Mouse (Mus musculus): ENCODE measurements around the gene Nme7. TPM values are rescaled to one million over a fixed set of nuclear protein-coding genes. Genes with fewer than 3 reads are reported as not detected.

Gene Nme7
- polyA plus RNA-seq, 1 experiment from 2014 or later: 43.9 TPM

DNA sequence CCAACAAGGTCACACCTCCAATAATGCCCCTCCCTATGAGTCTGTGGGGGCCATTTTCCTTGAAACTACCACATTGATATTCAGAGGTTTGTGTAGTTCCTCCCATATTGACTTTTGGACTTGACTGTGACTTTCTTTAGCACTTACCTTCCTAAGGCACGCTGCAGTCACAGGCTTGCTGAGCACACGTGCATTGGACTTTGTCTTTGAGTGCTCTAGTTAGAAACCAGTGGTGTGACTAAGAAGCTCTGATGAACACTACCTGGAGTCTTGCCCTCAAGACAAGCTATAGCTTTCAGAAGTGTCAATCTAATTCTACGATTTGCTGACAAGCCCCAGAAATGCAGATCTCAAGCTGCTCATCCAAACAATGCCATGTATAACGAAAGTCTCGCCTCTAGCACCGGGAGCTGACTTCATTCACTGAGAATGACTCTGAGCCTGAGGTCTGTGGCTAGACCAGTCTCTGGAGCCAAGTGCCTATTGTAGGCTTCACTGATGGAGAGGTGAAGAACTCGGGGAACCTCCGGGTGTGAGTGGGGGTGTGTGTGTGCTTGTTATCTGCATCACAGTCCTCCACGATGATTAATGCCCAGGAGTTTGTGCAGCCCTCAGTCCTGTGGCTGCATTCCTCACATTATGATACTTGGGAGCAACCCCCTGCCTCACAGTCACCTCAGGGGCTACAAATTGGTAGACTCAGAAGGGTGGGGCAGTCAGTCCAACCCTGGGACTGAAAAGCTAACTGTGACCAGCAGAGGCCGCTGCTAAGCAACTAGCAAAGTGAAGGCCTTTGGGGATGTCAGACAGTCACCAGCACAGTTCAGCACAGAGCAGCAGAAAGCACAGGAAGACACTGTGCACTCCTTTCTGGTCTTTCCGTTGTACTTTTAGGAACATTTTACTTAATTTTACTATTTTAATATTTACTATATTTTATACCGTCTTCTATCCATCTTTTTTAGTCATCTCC lies 62.5 kb downstream of the Nme7 start:
- no peak overlapping the region for H3K4me2 ChIP-seq (replicated peaks)
- H3K27ac ChIP-seq: no peak overlapping the region
- WGBS: 73% methylated on average over 12 of the region's 12 CpGs
- H3K4me3 ChIP-seq: no peak overlapping the region
- H3K4me1 ChIP-seq: no peaks in the 10 kb centered on the region
- H3K36me3 ChIP-seq: no peaks in the 10 kb centered on the region; the same call in 1 of the 2 replicates
- H3K27me3 ChIP-seq: no peaks in the 10 kb centered on the region
- H3K9me3 ChIP-seq: no peaks in the 10 kb centered on the region
- H3K9ac ChIP-seq: no peak overlapping the region
- ATAC-seq (ENCODE audit: low FRiP score, low read depth): peak; percentile 54; the same call in 1 of the 2 replicates

- Histone ChIP-seq H3K4me3 (no peak overlapping the region), H3K4me2 (replicated peaks) (no peak overlapping the region), H3K9me3 (no peaks in the 10 kb centered on the region), H3K36me3 (peaks cover 6% of the 10 kb centered on the region), H3K9ac (no peak overlapping the region), H3K27ac (no peak overlapping the region), H3K4me1 (no peaks in the 10 kb centered on the region), H3K27me3 (no peaks in the 10 kb centered on the region)
- ATAC-seq (ENCODE audit: low FRiP score, low read depth): no peak
- WGBS: 86% methylated on average over 4 of the region's 4 CpGs
Measured at GRCm38 (mm10) chr1:164368152-164368551, 64.2 kb downstream of the Nme7 start.

- no peak overlapping the region for H3K4me3 ChIP-seq
- WGBS: 89% methylated on average over 2 of the region's 2 CpGs
- peaks cover 6% of the 10 kb centered on the region for H3K36me3 ChIP-seq
- no peaks in the 10 kb centered on the region for H3K27me3 ChIP-seq
- H3K9me3 ChIP-seq: no peaks in the 10 kb centered on the region
- no peak overlapping the region for H3K27ac ChIP-seq
- no peak overlapping the region for H3K4me2 ChIP-seq (replicated peaks)
- no peak overlapping the region for H3K9ac ChIP-seq
- peaks cover 3% of the 10 kb centered on the region; the same call in 1 of the 2 replicates for H3K4me1 ChIP-seq
- no peak for ATAC-seq (ENCODE audit: low FRiP score, low read depth)
Measured at GRCm38 (mm10) chr1:164369781-164370180, 65.9 kb downstream of the Nme7 start.

DNA sequence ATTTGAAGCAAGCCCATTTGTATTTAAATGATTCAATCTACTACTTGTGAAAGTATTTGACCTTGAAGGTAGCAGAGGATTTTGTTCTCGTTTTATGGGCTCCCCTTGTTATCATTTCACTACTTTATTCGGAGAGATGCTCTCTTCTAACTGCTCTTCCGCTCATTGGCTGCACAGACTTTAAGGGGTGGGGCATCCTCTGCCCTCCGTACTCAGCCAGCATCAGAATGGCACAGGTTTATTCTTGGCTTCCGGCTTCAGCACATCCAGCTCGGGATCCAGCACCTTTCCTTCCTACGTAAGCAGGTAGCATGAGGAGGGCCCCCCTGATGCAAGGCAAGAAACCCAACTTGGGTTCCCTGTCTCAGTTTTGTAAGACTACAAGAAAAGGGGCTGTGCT lies 69.1 kb downstream of the Nme7 start:
- Histone ChIP-seq H3K9ac (no peak overlapping the region), H3K9me3 (no peaks in the 10 kb centered on the region), H3K4me1 (peaks cover 3% of the 10 kb centered on the region; the same call in 1 of the 2 replicates), H3K4me3 (no peak overlapping the region), H3K36me3 (peaks cover 6% of the 10 kb centered on the region), H3K27me3 (no peaks in the 10 kb centered on the region), H3K27ac (no peak overlapping the region), H3K4me2 (replicated peaks) (no peak overlapping the region)
- ATAC-seq (ENCODE audit: low FRiP score, low read depth): no peak
- WGBS: 83% methylated on average over 7 of the region's 7 CpGs

DNA sequence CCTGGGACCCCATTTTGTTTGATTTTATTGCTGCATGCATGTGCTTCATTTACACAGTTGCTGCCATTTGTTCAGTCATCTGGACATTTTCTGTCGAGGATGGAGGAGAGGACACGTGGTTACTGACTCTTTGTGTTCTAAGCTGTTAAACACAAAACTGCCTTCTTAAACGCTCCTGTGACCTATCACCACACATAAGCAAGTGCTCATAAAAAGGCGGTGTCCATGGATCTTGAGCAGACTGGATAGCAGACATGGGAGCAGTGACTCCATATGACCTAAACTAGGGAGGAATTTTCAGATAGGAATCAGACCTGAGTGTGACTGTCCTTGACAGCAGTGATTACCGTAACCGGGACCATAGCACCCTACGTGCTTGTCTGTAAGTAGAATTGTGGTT lies 70.1 kb downstream of the Nme7 start:
- Histone ChIP-seq H3K9me3 (no peaks in the 10 kb centered on the region), H3K27me3 (no peaks in the 10 kb centered on the region), H3K27ac (no peak overlapping the region), H3K9ac (no peak overlapping the region), H3K4me1 (peaks cover 4% of the 10 kb centered on the region; the same call in 1 of the 2 replicates), H3K4me2 (replicated peaks) (no peak overlapping the region), H3K4me3 (no peak overlapping the region), H3K36me3 (peaks cover 6% of the 10 kb centered on the region)
- no peak for ATAC-seq (ENCODE audit: low FRiP score, low read depth)
- 61% methylated on average over 7 of the region's 7 CpGs for WGBS

- Histone ChIP-seq H3K4me2 (replicated peaks) (no peak overlapping the region), H3K27ac (no peak overlapping the region), H3K9ac (no peak overlapping the region), H3K4me1 (peaks cover 7% of the 10 kb centered on the region; the same call in 1 of the 2 replicates), H3K9me3 (no peaks in the 10 kb centered on the region), H3K36me3 (peaks cover 6% of the 10 kb centered on the region), H3K27me3 (no peaks in the 10 kb centered on the region), H3K4me3 (no peak overlapping the region)
- ATAC-seq (ENCODE audit: low FRiP score, low read depth): no peak
- 95% methylated on average over 9 of the region's 9 CpGs for WGBS
Measured at GRCm38 (mm10) chr1:164375626-164376025, 71.7 kb downstream of the Nme7 start.

DNA sequence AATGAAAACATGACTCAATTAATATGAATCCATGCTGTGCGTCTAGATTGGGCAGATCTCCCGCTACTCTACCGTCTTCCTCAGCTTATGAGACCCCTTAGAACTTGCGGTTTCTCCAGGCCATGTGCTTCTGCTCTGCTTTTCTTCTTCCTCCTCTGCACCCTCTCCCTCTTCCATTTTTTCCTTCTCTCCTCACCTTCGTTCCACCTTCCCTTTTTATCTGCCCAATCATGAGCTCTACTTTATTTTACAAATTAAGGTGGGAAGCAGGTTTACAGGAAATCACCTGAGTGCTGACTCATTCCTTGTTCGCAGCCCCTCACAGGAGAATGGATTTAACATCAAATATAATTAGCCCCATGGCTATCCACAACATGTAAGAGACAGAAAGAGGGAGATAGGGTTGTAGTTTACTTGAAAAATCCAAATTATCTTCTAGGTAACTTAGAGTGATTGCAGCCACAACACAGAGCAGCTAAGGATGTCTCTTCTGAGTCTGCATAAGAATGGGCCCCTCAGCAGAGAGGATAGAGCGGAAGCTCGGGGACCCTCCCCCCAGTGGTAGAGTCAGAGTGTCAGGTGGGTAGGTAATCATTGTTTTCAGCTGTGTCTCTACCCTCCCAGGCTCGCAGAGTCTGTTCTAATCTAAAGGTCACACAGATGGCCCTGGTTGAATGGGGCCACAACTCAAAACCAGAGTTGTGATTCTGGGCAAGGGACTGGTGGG lies 73.0 kb downstream of the Nme7 start:
- H3K27ac ChIP-seq: no peak overlapping the region
- H3K4me2 ChIP-seq (replicated peaks): no peak overlapping the region
- H3K9me3 ChIP-seq: no peaks in the 10 kb centered on the region
- H3K4me1 ChIP-seq: peaks cover 7% of the 10 kb centered on the region; the same call in 1 of the 2 replicates
- WGBS: 74% methylated on average over 9 of the region's 9 CpGs
- no peak for ATAC-seq (ENCODE audit: low FRiP score, low read depth)
- H3K27me3 ChIP-seq: no peaks in the 10 kb centered on the region
- no peak overlapping the region for H3K4me3 ChIP-seq
- peaks cover 1% of the 10 kb centered on the region for H3K36me3 ChIP-seq
- no peak overlapping the region for H3K9ac ChIP-seq

DNA sequence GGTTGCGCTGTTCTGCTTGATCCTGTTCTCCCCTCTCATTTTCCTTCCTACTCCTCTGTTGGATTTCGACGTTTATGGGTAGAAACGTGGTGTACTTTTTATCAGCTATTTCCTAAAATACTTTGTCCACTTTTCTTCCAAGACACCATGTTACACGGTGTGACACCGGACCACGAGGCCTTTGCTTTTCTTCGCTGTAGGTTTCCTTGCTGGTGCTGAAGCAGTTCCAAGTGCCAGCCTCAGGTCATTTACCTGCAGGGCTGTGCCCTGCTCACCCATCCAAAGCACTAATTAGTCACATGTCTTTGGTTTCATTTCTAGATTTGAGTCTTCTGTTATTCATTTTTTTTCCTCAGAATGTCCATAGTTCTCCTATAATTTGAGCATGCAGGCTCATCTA lies 79.7 kb downstream of the Nme7 start:
- Histone ChIP-seq H3K4me2 (replicated peaks) (no peak overlapping the region), H3K4me1 (0 out of 2 replicates have a peak, but pooled peaks cover 4% of the 10 kb centered on the region), H3K4me3 (no peak overlapping the region), H3K9ac (no peak overlapping the region), H3K27ac (no peak overlapping the region), H3K36me3 (peaks cover 16% of the 10 kb centered on the region), H3K9me3 (no peaks in the 10 kb centered on the region), H3K27me3 (no peaks in the 10 kb centered on the region)
- no peak for ATAC-seq (ENCODE audit: low FRiP score, low read depth)
- WGBS: 68% methylated on average over 8 of the region's 8 CpGs

- H3K27ac ChIP-seq: no peak overlapping the region
- 97% methylated on average over 10 of the region's 10 CpGs for WGBS
- no peak for ATAC-seq (ENCODE audit: low FRiP score, low read depth)
- no peak overlapping the region for H3K4me2 ChIP-seq (replicated peaks)
- no peak overlapping the region for H3K9ac ChIP-seq
- H3K9me3 ChIP-seq: no peaks in the 10 kb centered on the region
- peaks cover 16% of the 10 kb centered on the region for H3K36me3 ChIP-seq
- H3K27me3 ChIP-seq: no peaks in the 10 kb centered on the region
- H3K4me1 ChIP-seq: no peaks in the 10 kb centered on the region
- H3K4me3 ChIP-seq: no peak overlapping the region
Measured at GRCm38 (mm10) chr1:164384354-164384753, 80.4 kb downstream of the Nme7 start.

DNA sequence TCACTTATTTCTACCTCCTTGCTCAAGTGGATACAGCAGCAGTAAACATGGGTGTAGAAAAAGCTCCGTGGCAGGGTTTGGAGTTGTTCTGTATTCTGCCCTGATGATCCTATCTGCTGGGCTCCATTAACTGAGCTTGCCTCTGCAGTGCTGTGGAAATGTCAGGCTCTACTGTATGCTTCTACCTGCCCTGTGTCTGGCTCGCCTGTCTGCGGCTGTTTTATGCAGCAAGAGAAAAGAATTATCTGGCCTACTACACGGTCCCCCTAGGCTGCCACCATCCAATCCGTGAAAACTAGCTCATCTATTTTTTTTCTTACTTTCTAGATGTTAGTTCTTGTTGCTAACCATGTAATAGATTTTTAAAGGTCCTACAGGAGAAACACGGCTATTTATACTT lies 81.1 kb downstream of the Nme7 start:
- Histone ChIP-seq H3K9ac (no peak overlapping the region), H3K27me3 (no peaks in the 10 kb centered on the region), H3K4me2 (replicated peaks) (no peak overlapping the region), H3K27ac (no peak overlapping the region), H3K4me1 (no peaks in the 10 kb centered on the region), H3K9me3 (no peaks in the 10 kb centered on the region), H3K36me3 (peaks cover 16% of the 10 kb centered on the region), H3K4me3 (no peak overlapping the region)
- no peak for ATAC-seq (ENCODE audit: low FRiP score, low read depth)
- 90% methylated on average over 6 of the region's 6 CpGs for WGBS

GRCm38 (mm10) chr1:164389743-164390142 lies 85.8 kb downstream of the Nme7 start:
- Histone ChIP-seq H3K4me3 (no peak overlapping the region), H3K27ac (no peak overlapping the region), H3K9ac (no peak overlapping the region), H3K36me3 (peaks cover 8% of the 10 kb centered on the region; the same call in 1 of the 2 replicates), H3K9me3 (no peaks in the 10 kb centered on the region), H3K4me1 (no peaks in the 10 kb centered on the region), H3K27me3 (no peaks in the 10 kb centered on the region), H3K4me2 (replicated peaks) (no peak overlapping the region)
- WGBS: 83% methylated on average over 4 of the region's 4 CpGs
- no peak for ATAC-seq (ENCODE audit: low FRiP score, low read depth)

DNA sequence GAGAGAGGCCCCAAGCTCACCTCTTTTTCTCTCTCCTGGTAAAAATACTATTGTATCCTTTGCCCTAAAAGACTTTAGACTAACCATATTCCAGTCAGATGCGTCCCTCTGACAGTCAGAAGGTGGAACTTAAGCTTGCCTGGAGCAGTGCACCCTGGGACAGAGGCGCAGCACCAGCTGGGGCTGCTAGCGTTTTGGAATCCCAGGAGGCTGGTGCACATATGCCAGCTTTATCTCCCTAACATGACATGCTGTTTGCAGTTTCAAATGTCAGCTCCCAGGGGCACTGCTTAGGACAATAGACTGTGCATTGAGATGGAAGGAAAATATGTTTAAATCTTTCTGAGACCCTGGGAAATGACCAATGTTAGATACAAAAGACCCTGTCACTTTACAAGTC lies 88.3 kb downstream of the Nme7 start:
- WGBS: 52% methylated on average over 3 of the region's 3 CpGs
- Histone ChIP-seq H3K4me3 (no peak overlapping the region), H3K9me3 (no peaks in the 10 kb centered on the region), H3K27ac (no peak overlapping the region), H3K36me3 (0 out of 2 replicates have a peak, but pooled peaks cover 5% of the 10 kb centered on the region), H3K27me3 (no peaks in the 10 kb centered on the region), H3K4me1 (no peaks in the 10 kb centered on the region), H3K9ac (no peak overlapping the region), H3K4me2 (replicated peaks) (no peak overlapping the region)
- ATAC-seq (ENCODE audit: low FRiP score, low read depth): no peak

Data from limb, embryonic 13.5 days (tissue).